Mouse (Mus musculus) forelimb bud, embryonic 11.5 days (tissue): ENCODE data around the gene A4galt.
"Not testable (repeated sequence)": the region's sequence is repeated elsewhere in the genome, so short reads cannot be mapped to it uniquely, and the experiment has no call there.

Experiments used
- DNase-seq: peaks from one replicate; pipeline ENCODE4 v3.0.0-alpha.2; 2012; ENCODE audit warnings: low read depth, low spot score

A4galt gene

DNA sequence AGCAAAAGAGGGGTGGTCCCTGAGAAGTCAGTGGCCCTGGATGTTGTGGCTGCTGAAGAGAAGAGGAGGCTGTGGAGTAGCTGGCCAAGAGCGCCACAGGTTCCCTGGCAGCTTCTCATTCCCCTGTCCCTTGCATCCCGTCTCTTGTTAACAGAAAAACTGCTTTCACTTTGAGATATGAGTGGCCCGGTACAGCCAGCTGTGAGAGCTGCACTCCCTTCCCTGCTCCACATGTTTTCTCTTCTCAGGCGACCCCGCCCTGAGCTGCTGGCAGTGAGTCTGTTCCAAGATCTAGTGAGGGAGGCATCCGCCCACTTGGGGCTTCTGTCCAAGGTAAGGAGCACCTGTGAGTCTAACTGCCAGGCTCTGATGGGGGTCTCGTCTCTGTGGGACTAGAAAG is 16.9 kb upstream of the A4galt start:
- not testable (repeated sequence) for DNase-seq

DNA sequence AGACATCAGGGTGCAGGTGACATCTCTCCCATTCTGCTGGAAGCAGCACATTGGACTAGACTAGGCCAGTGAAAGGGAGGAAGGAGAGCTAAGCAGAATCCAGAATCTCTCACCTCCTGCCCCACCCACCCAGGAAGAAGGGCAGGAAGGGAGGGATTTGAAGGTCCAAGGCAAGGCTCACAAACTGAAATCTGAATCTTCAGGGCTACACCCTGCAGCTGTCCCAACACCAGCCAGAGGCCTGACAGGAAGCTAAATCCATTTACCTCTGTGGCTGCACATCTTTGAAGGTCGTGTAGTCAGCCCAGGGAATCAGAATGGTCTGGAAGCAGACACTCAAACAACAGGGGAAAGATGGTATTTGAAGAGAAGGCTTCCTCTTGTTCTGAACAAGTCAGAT is 13.7 kb upstream of the A4galt start:
- no peak for DNase-seq

- no peak for DNase-seq
These were observed 11.8 kb upstream of the A4galt start for GRCm38 (mm10) chr15:83263405-83263804.

- DNase-seq = no peak
These were observed 6.3 kb upstream of the A4galt start for GRCm38 (mm10) chr15:83257906-83258305.

DNA sequence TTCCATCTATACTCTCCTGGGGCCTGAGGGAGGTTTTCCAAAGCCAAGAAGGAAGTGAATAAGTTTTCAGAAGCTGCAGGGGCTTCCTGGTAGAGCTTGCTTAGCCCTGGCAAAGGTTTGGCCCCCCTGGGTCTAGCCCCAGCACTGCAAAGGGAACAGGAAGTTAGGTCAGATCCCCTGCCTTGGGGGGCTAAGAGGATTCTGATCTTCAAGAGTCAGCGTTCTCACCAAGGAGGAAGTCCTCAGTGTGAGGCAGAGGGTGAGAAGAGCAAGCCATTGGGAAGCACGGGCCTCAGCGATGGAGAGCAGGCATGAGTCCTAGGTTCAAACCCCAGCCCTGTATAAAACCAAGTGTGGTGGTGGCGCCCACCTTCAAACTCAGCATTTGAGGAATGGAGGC is 4.9 kb upstream of the A4galt start:
- no peak for DNase-seq

DNA sequence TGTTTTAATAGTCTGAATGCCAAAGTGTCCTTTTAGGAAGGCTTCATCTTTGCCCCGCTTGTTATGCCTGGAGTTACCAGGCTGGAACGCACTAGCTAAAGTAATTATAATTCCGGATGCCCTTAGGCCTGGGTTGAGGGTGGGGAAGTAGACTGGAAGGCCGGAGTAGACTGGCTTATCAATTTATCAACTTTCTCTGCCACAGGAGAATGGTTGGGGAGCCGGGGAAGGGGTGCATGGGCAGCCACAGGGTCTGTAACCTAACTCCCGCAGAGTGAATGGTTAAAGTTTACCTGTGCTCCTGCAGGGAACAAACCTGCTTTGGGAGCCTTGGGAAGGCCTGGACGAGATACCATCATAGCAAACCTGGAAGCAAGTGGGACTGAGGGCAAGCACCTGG is 4.4 kb upstream of the A4galt start:
- DNase-seq = no peak

DNA sequence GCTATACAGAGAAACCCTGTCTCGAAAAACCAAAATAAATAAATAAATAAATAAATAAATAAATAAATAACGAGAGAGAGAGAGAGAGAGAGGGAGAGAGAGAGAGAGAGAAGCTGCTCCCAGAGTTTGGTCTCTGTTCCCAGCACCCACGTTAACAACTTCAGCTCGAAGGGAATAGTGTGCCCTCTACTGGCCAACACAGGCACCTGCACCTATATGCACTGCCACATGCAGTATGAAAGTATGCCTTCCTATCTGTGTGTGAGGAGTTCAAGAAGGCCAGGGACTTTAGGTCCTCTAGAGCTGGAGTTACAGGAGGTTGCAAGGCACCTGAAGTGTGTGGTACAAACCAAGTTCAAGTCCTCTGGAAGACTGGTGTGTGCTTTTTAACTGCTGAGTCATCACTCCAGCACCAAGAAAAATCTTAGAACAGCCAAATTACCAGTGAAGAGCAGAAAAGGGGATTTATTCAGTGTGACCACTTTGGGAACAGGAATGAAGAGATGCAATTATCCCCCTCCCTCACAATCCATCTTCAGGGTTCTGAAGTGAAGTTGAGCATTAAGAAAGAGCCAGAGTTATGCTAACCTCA is 3.7 kb upstream of the A4galt start:
- no peak for DNase-seq

- no peak for DNase-seq
These were observed 2.9 kb upstream of the A4galt start for GRCm38 (mm10) chr15:83254372-83255070.

GRCm38 (mm10) chr15:83252060-83252459 is 486 bp upstream of the A4galt start:
- DNase-seq = no peak

- no peak for DNase-seq
These were observed 861 bp downstream of the A4galt start for GRCm38 (mm10) chr15:83250651-83251175.

DNA sequence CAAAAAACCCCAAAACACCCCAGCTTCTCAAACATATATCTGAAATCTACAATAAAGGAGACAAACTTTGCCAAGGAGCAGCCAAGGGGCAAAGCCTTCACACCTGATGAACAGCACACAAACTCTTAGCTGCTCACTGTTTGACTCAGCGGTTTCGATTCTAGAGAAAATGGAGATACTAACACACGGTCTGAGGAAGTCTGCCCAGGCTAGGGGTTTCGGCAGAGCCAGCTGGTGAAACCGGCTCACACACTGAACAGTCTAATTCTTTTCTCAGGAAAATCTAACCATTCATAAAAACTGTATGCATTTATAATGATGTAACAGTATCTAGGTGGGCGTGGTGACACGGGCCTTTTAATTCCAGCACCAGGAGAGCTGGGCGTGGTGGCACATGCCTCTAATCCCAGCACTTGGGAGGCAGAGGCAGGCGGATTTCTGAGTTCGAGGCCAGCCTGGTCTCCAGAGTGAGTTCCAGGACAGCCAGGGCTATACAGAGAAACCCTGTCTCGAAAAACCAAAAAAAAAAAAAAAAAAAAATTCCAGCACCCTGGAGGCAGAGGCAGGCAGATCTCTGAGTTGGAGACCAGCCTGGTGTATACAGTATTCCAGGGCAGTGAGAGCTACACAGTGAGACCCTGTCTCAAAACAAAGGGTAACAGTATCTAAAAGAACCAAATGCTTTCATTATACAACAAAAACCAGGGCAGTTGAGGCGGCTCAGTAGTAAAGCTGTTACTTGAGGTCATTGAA is 1.9 kb downstream of the A4galt start:
- DNase-seq = no peak

DNA sequence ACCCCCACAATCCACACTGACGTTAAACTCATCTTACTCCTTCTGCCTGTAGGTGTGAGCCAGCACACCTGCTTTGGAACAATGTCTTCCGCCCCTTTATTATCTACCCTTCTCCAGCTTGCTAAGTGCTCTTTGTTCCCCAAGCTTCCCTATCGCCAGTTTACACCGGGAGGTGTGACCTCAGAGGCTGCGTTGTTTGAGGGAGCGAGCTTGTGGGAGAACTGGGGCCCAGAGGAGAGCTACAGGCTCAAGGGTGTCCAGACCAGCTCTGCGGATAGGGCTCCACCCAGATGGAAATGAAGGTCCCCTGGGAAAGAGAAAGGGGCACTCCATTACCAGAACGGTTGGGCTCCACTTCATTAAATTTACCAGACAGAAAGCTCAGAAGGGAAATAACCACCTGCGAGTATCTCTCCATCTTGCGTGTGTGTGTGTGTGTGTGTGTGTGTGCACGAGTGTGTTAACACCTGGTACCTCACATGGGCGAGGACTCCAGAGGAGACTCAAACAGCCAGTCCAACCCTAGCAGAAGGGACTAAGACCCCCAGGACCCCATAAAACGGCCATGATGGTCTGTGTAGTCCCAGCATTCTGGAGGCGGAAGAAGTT is 3.2 kb downstream of the A4galt start:
- DNase-seq = no peak

DNA sequence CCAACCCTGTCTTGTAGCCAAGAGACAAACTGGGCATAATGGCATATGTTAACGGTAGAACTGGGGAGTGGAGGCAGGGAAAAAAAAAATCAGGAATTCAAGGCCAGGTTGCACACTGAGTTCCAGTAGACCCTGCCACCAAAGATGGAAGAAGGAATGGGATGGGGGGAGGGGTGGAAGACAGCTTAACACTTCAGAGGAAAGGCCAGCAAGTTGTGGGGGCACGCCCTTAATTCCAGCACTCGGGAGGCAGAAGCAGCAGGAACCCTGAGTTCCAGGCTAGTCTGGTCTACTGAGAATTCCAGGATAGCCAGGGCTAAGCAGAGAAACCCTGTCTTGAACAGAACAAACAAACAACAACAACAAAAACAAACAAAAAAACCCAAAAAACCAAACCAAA is 7.2 kb downstream of the A4galt start:
- DNase-seq = no peak

DNA sequence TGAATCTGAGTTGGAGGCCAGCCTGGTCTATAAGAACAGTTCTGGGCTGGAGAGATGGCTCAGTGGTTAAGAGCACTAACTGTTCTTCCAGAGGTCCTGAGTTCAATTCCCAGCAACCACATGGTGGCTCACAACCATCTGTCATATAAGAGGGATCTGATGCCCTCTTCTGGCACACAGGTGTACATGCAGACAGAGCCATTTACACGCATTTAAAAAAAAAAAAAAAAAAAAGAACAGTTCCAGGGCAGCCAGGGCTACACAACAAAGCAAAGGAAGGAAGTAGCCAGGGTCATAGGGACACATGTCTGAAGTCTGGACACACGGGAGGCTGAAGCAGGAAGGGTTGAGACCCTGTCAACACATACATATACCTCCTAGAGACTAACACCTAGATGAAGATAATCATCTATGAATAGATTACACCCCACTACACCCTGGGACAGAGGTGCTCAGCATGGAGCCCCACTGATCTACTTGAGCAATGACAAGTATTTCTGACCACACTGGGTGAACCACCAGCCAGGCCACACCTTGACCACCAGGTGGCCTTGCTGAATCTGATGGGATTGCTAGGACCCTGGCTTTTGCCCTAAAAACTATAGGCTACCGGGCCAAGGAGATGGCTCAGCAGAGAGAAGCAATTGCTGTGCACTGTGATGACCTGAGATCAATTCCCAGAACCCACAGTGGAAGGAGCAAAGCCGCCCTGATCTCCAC is 9.5 kb downstream of the A4galt start:
- DNase-seq = no peak

DNA sequence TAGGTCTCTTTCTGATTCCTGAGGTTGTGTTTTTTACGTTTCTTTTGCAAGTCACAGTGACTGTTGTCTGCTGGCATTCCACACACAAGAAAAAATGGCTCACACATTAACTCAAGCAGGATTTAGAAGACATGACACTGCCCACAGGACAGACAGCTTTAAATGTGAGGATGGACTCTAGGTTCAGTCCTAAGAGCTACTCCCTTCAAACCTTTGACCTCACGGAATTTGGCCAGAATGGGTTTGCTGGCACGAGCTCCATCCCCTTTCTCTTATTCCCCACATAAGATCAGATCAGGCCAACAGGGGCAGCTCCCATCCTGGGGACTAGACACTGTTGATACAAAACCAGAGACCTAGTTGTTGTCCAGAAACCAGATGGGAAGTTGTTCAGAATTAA is 10.1 kb downstream of the A4galt start:
- DNase-seq = no peak

GRCm38 (mm10) chr15:83237460-83238243 is 13.9 kb downstream of the A4galt start:
- DNase-seq = no peak

GRCm38 (mm10) chr15:83236824-83237223 is 14.8 kb downstream of the A4galt start:
- DNase-seq = no peak

DNA sequence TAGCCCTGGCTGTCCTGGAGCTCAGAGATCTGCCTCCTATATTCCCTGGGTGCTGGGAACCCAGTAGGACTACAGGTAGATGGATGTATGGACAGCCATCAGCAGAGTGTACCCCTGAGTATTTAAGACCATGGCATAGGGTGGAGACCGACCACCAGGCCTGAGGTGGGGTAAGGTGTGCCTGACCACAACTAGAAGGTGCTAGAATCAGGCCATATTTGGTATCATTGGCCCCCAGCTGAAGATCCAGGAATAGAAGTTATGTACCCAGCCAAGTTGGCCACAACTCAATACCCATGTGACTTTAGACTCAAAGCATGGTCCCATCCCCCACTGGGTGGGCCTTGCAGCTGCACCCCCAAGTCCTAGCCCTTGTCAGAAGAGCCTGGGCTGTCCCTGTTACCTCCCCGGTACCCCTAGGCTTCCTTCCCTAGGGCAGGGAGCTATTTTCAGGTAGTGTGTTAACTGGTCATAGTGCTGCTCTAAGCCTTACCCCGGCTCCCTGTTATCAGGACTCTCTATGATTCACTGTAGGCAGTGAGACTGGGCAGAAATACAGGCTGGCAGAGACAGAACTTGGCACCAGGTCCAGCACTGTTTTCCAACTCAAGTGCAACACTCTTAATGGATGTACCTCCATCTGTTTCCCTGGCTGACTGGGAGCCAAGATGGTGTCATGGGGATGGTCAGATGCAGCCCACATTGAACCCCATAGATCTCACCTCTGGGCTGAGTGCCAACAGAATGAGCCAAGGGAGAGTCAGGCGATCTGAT is 18.2 kb downstream of the A4galt start:
- DNase-seq = no peak

- no peak for DNase-seq
These were observed 24.0 kb downstream of the A4galt start for GRCm38 (mm10) chr15:83227559-83227958.

- DNase-seq = no peak
These were observed 24.7 kb downstream of the A4galt start for GRCm38 (mm10) chr15:83226871-83227270.
